Mouse (Mus musculus) forebrain, embryonic 15.5 days (tissue): ENCODE data around the gene Rnf224. TPM values are rescaled to one million over a fixed set of nuclear protein-coding genes. Genes with fewer than 3 reads are reported as not detected.

Experiments
- polyA plus RNA-seq: library from polyadenylated mRNA; unstranded; fragments of >200 nt; fragmentation: Nextera tagmentation; extraction: Ambion mirVana; gene quantifications from 2 replicates; pipeline ENCODE4 v1.2.1, GENCODE M21; 2015

Gene Rnf224
- polyA plus RNA-seq, 1 experiment from 2014 or later = not detected

Other genes starting within 250 kb of the Rnf224 start
- gene Nsmf, start 182.4 kb downstream of the Rnf224 start, polyA plus RNA-seq = 194 and 209 TPM in 2 replicates
- not detected in 2 replicates for gene Entpd8, start 156.5 kb downstream of the Rnf224 start, polyA plus RNA-seq
- gene Noxa1, start 141.6 kb downstream of the Rnf224 start, polyA plus RNA-seq = not detected in 2 replicates
- 25.2 and 27.5 TPM in 2 replicates for gene Nrarp, start 56.0 kb downstream of the Rnf224 start, polyA plus RNA-seq
- 1.3 and 1.6 TPM in 2 replicates for gene Tor4a, start 39.9 kb downstream of the Rnf224 start, polyA plus RNA-seq
- 96.7 and 102 TPM in 2 replicates for gene Nelfb, start 25.3 kb downstream of the Rnf224 start, polyA plus RNA-seq
- gene Stpg3, start 22.1 kb downstream of the Rnf224 start, polyA plus RNA-seq = not detected in 2 replicates
- gene Fam166a, start 18.0 kb downstream of the Rnf224 start, polyA plus RNA-seq = 1.2 TPM in 1 of 2 replicates, not detected in the other
- gene Tubb4b, start 12.1 kb downstream of the Rnf224 start, polyA plus RNA-seq = 399 and 409 TPM in 2 replicates
- gene Slc34a3, start 2.4 kb downstream of the Rnf224 start, polyA plus RNA-seq = not detected in 2 replicates
- 79.1 and 80.4 TPM in 2 replicates for gene Rnf208, start 5.5 kb upstream of the Rnf224 start, polyA plus RNA-seq
- gene Cysrt1, start 5.7 kb upstream of the Rnf224 start, polyA plus RNA-seq = 0.20 TPM in 1 of 2 replicates, not detected in the other
- 6.5 and 6.8 TPM in 2 replicates for gene AL732309.1, start 10.1 kb upstream of the Rnf224 start, polyA plus RNA-seq
- 16.4 and 19.7 TPM in 2 replicates for gene Tmem203, start 18.7 kb upstream of the Rnf224 start, polyA plus RNA-seq
- gene Tprn, start 25.8 kb upstream of the Rnf224 start, polyA plus RNA-seq = 15.6 and 16.5 TPM in 2 replicates
- 209 and 225 TPM in 2 replicates for gene Ssna1, start 35.7 kb upstream of the Rnf224 start, polyA plus RNA-seq
- gene Anapc2, start 35.7 kb upstream of the Rnf224 start, polyA plus RNA-seq = 148 and 150 TPM in 2 replicates
- gene Tmem210, start 51.4 kb upstream of the Rnf224 start, polyA plus RNA-seq = not detected in 2 replicates
- not detected in 2 replicates for gene Lrrc26, start 53.1 kb upstream of the Rnf224 start, polyA plus RNA-seq
- gene Grin1, start 82.4 kb upstream of the Rnf224 start, polyA plus RNA-seq = 19.1 and 21.5 TPM in 2 replicates
- gene Man1b1, start 95.6 kb upstream of the Rnf224 start, polyA plus RNA-seq = 52.6 and 61.1 TPM in 2 replicates
- 25.5 and 29.3 TPM in 2 replicates for gene Dpp7, start 119.6 kb upstream of the Rnf224 start, polyA plus RNA-seq
- 4.1 and 5.1 TPM in 2 replicates for gene Uap1l1, start 128.9 kb upstream of the Rnf224 start, polyA plus RNA-seq
- gene Sapcd2, start 135.5 kb upstream of the Rnf224 start, polyA plus RNA-seq = 31.9 and 32.6 TPM in 2 replicates
- 3.6 and 4.8 TPM in 2 replicates for gene Entpd2, start 159.1 kb upstream of the Rnf224 start, polyA plus RNA-seq
- 406 and 408 TPM in 2 replicates for gene Npdc1, start 162.6 kb upstream of the Rnf224 start, polyA plus RNA-seq
- gene Fut7, start 186.5 kb upstream of the Rnf224 start, polyA plus RNA-seq = 0.20 TPM in 1 of 2 replicates, not detected in the other
- gene Abca2, start 191.9 kb upstream of the Rnf224 start, polyA plus RNA-seq = 11.6 and 14.1 TPM in 2 replicates
- 3.3 and 3.4 TPM in 2 replicates for gene Clic3, start 220.1 kb upstream of the Rnf224 start, polyA plus RNA-seq
- gene Paxx, start 224.3 kb upstream of the Rnf224 start, polyA plus RNA-seq = 100 and 101 TPM in 2 replicates
- 112 and 123 TPM in 2 replicates for gene Ptgds, start 233.3 kb upstream of the Rnf224 start, polyA plus RNA-seq